Mouse (Mus musculus): ENCODE measurements around the gene Trpc4ap. TPM values are rescaled to one million over a fixed set of nuclear protein-coding genes. Genes with fewer than 3 reads are reported as not detected.
A peak's percentile ranks its signal among the peaks of the same experiment; 100 is the strongest.

The Trpc4ap gene
- polyA plus RNA-seq, 1 experiment from 2014 or later, result 66.5 TPM

GRCm38 (mm10) chr2:155604560-155605235 lies 87.5 kb downstream of the Trpc4ap start:
- H3K4me3 ChIP-seq (ENCODE audit: low read depth, low read length), result no peak overlapping the region
- no peak overlapping the region for H3K27ac ChIP-seq (replicated peaks)
- H3K36me3 ChIP-seq (ENCODE audit: control insufficient read depth, insufficient read depth, low read length), result no peaks in the 10 kb centered on the region
- H3K27me3 ChIP-seq (ENCODE audit: control insufficient read depth, insufficient read depth, low read length), result no peaks in the 10 kb centered on the region
- no peaks in the 10 kb centered on the region for H3K4me1 ChIP-seq (replicated peaks; ENCODE audit: control insufficient read depth, insufficient read depth)
- no peaks in the 10 kb centered on the region for H3K9me3 ChIP-seq (ENCODE audit: control insufficient read depth, low read length)
- ATAC-seq (ENCODE audit: low FRiP score, low TSS enrichment) (no peak), DNase-seq (ENCODE audit: low spot score) (no peak)
- peak overlapping the region; percentile 13; the same call in 1 of the 2 replicates for H3K9ac ChIP-seq (ENCODE audit: low read length)
- TF ChIP-seq CTCF (IDR thresholded peaks at IDR 0.05; ENCODE audit: low read depth) (no peak), EP300 (optimal IDR thresholded peaks at IDR 0.05) (no peak)
- no peak overlapping the region for H3K4me2 ChIP-seq (replicated peaks; ENCODE audit: low read depth)
- 29% methylated on average over 10 of the region's 10 CpGs for WGBS

GRCm38 (mm10) chr2:155603707-155604106 lies 88.5 kb downstream of the Trpc4ap start:
- Histone ChIP-seq H3K4me1 (replicated peaks; ENCODE audit: control insufficient read depth, insufficient read depth) (no peaks in the 10 kb centered on the region), H3K4me2 (replicated peaks; ENCODE audit: low read depth) (no peak overlapping the region), H3K9me3 (ENCODE audit: control insufficient read depth, low read length) (no peaks in the 10 kb centered on the region), H3K27ac (replicated peaks) (no peak overlapping the region), H3K27me3 (ENCODE audit: control insufficient read depth, insufficient read depth, low read length) (no peaks in the 10 kb centered on the region), H3K9ac (ENCODE audit: low read length) (no peak overlapping the region), H3K4me3 (ENCODE audit: low read depth, low read length) (no peak overlapping the region), H3K36me3 (ENCODE audit: control insufficient read depth, insufficient read depth, low read length) (no peaks in the 10 kb centered on the region)
- ATAC-seq (ENCODE audit: low FRiP score, low TSS enrichment), result peak; percentile 62; the same call in 1 of the 2 replicates
- TF ChIP-seq CTCF (IDR thresholded peaks at IDR 0.05; ENCODE audit: low read depth) (peak; percentile 64), EP300 (optimal IDR thresholded peaks at IDR 0.05) (no peak)
- WGBS, result 63% methylated on average over 3 of the region's 3 CpGs
- no peak for DNase-seq (ENCODE audit: low spot score)

GRCm38 (mm10) chr2:155595516-155595915 lies 96.7 kb downstream of the Trpc4ap start:
- ATAC-seq (ENCODE audit: low FRiP score, low TSS enrichment) (no peak), DNase-seq (ENCODE audit: low spot score) (no peak)
- no peak overlapping the region for H3K27ac ChIP-seq (replicated peaks)
- no peak overlapping the region for H3K9ac ChIP-seq (ENCODE audit: low read length)
- no peaks in the 10 kb centered on the region for H3K27me3 ChIP-seq (ENCODE audit: control insufficient read depth, insufficient read depth, low read length)
- WGBS, result 76% methylated on average over 6 of the region's 6 CpGs
- no peak overlapping the region for H3K4me2 ChIP-seq (replicated peaks; ENCODE audit: low read depth)
- H3K4me3 ChIP-seq (ENCODE audit: low read depth, low read length), result no peak overlapping the region
- no peaks in the 10 kb centered on the region for H3K4me1 ChIP-seq (replicated peaks; ENCODE audit: control insufficient read depth, insufficient read depth)
- no peak for TF ChIP-seq CTCF (IDR thresholded peaks at IDR 0.05; ENCODE audit: low read depth)
- TF ChIP-seq EP300 (optimal IDR thresholded peaks at IDR 0.05), result no peak
- H3K9me3 ChIP-seq (ENCODE audit: control insufficient read depth, low read length), result no peaks in the 10 kb centered on the region
- no peaks in the 10 kb centered on the region for H3K36me3 ChIP-seq (ENCODE audit: control insufficient read depth, insufficient read depth, low read length)

GRCm38 (mm10) chr2:155592854-155593283 lies 99.3 kb downstream of the Trpc4ap start:
- Histone ChIP-seq H3K27me3 (ENCODE audit: control insufficient read depth, insufficient read depth, low read length) (no peaks in the 10 kb centered on the region), H3K4me2 (replicated peaks; ENCODE audit: low read depth) (peak overlapping the region; percentile 60), H3K27ac (replicated peaks) (peak overlapping the region; percentile 86), H3K9me3 (ENCODE audit: control insufficient read depth, low read length) (no peaks in the 10 kb centered on the region), H3K9ac (ENCODE audit: low read length) (peak overlapping the region; percentile 60), H3K4me1 (replicated peaks; ENCODE audit: control insufficient read depth, insufficient read depth) (no peaks in the 10 kb centered on the region), H3K36me3 (ENCODE audit: control insufficient read depth, insufficient read depth, low read length) (no peaks in the 10 kb centered on the region), H3K4me3 (ENCODE audit: low read depth, low read length) (peak overlapping the region; percentile 66)
- TF ChIP-seq EP300 (optimal IDR thresholded peaks at IDR 0.05), result no peak
- TF ChIP-seq CTCF (IDR thresholded peaks at IDR 0.05; ENCODE audit: low read depth), result peak; percentile 4; the same call in 1 of the 2 replicates
- 0% methylated on average over 9 of the region's 9 CpGs for WGBS
- DNase-seq (ENCODE audit: low spot score) (no peak), ATAC-seq (ENCODE audit: low FRiP score, low TSS enrichment) (no peak)

GRCm38 (mm10) chr2:155592137-155592853 lies 99.9 kb downstream of the Trpc4ap start, which contains the start of gene Gss:
Gene Gss (minus strand): TSS chr2:155592810.
- Histone ChIP-seq H3K4me1 (replicated peaks; ENCODE audit: control insufficient read depth, insufficient read depth) (no peaks in the 10 kb centered on the region), H3K4me2 (replicated peaks; ENCODE audit: low read depth) (peak within 1 kb of the TSS; percentile 60), H3K27me3 (ENCODE audit: control insufficient read depth, insufficient read depth, low read length) (no peaks in the 10 kb centered on the region), H3K27ac (replicated peaks) (peak within 1 kb of the TSS; percentile 86), H3K4me3 (ENCODE audit: low read depth, low read length) (peak within 1 kb of the TSS; percentile 66), H3K36me3 (ENCODE audit: control insufficient read depth, insufficient read depth, low read length) (no peaks in the 10 kb centered on the region), H3K9ac (ENCODE audit: low read length) (peak within 1 kb of the TSS; percentile 72), H3K9me3 (ENCODE audit: control insufficient read depth, low read length) (no peaks in the 10 kb centered on the region)
- under 1% methylated on average over 53 of the region's 53 CpGs for WGBS
- TF ChIP-seq CTCF (IDR thresholded peaks at IDR 0.05; ENCODE audit: low read depth), result no peak
- no peak for TF ChIP-seq EP300 (optimal IDR thresholded peaks at IDR 0.05)
- DNase-seq (ENCODE audit: low spot score) (peak; percentile 99), ATAC-seq (ENCODE audit: low FRiP score, low TSS enrichment) (peak; percentile 83)

GRCm38 (mm10) chr2:155591676-155592075 lies 100.5 kb downstream of the Trpc4ap start:
- peak overlapping the region; percentile 66 for H3K4me3 ChIP-seq (ENCODE audit: low read depth, low read length)
- no peaks in the 10 kb centered on the region for H3K36me3 ChIP-seq (ENCODE audit: control insufficient read depth, insufficient read depth, low read length)
- peak overlapping the region; percentile 60 for H3K4me2 ChIP-seq (replicated peaks; ENCODE audit: low read depth)
- peak overlapping the region; percentile 86 for H3K27ac ChIP-seq (replicated peaks)
- no peaks in the 10 kb centered on the region for H3K27me3 ChIP-seq (ENCODE audit: control insufficient read depth, insufficient read depth, low read length)
- peak overlapping the region; percentile 72 for H3K9ac ChIP-seq (ENCODE audit: low read length)
- no peaks in the 10 kb centered on the region for H3K9me3 ChIP-seq (ENCODE audit: control insufficient read depth, low read length)
- ATAC-seq (ENCODE audit: low FRiP score, low TSS enrichment), result peak; percentile 49
- no peaks in the 10 kb centered on the region for H3K4me1 ChIP-seq (replicated peaks; ENCODE audit: control insufficient read depth, insufficient read depth)
- TF ChIP-seq EP300 (optimal IDR thresholded peaks at IDR 0.05) (no peak), CTCF (IDR thresholded peaks at IDR 0.05; ENCODE audit: low read depth) (no peak)
- 4% methylated on average over 6 of the region's 6 CpGs for WGBS
- peak; percentile 58 for DNase-seq (ENCODE audit: low spot score)

Data from stomach, postnatal 0 days (tissue).